Mouse (Mus musculus): ENCODE data around the gene Fkbpl. TPM values are rescaled to one million over a fixed set of nuclear protein-coding genes. Genes with fewer than 3 reads are reported as not detected.

The Fkbpl gene
- polyA plus RNA-seq, 1 experiment from 2014 or later: 15.8 TPM

DNA sequence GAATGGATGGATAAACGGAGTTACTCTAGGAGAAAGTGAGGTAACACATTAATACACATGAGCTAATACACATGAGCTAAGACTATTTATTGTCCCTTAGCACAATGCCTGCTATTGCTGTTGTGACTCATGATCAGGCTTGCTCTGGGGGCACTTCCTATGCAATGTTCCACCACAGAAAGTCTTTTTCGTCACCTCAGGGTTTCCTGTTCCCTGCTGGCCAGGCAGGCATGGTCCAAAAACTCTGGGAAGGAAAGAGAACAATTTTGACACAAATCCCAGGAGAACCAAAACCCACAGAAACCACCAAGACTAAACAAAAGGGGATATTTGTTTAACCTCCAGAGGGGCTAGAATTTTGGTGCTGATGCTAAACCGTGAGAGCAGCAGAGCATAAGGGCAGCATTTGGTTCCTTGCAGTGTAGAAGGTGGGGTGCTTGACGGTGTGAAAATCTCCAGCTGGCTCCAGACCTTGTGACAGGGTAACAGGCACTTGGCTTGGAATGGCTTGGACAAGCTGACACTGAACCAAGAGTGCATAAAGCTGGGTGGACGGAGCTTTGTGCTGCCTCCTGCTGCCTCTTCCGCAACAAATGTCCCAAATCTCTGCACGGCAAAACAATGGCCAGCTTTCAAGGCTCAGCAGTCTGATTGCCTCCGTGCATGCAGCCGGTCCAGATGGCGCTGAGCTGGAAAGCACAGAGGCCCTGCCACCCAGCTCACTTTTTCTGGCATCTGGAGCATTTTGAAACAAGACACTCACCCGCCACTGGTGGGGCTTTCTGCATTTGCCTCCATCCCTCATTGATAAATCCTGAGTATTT, 3.6 kb upstream of the Fkbpl start:
- no peak overlapping the region for H3K4me3 ChIP-seq (replicated peaks)
- H3K4me1 ChIP-seq: peaks cover 25% of the 10 kb centered on the region
- WGBS: 16% methylated on average over 11 of the region's 11 CpGs
- H3K36me3 ChIP-seq: no peaks in the 10 kb centered on the region
- no peaks in the 10 kb centered on the region for H3K9me3 ChIP-seq (replicated peaks)
- H3K4me2 ChIP-seq: no peak overlapping the region; the same call in 1 of the 2 replicates
- no peak overlapping the region for H3K9ac ChIP-seq (replicated peaks)
- H3K27ac ChIP-seq (replicated peaks): peak overlapping the region; percentile 75
- no peak for ATAC-seq (ENCODE audit: low FRiP score)
- no peaks in the 10 kb centered on the region for H3K27me3 ChIP-seq (replicated peaks)

DNA sequence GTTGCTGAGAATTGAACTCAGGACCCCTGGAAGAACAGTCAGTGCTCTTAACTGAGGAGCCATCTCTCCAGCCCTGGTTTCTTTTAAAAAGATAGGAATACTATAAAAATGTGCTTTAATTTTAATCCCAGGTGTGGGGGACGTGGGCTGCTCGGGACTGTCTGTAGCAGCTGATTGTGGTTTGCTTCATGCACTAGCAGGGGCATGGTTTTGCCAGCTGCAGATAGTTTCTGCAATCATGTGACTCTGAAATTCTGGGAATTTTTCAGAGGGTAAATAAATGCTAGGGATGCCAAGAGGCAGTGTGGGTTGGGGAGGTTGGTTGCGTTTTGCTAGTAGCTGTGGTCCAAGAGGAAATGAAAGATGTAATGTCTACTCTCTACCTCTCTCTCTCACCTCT, 2.6 kb upstream of the Fkbpl start:
- 89% methylated on average over 3 of the region's 3 CpGs for WGBS
- Histone ChIP-seq H3K4me1 (peaks cover 33% of the 10 kb centered on the region), H3K4me3 (replicated peaks) (no peak overlapping the region), H3K4me2 (no peak overlapping the region), H3K27me3 (replicated peaks) (no peaks in the 10 kb centered on the region), H3K9me3 (replicated peaks) (no peaks in the 10 kb centered on the region), H3K36me3 (no peaks in the 10 kb centered on the region), H3K9ac (replicated peaks) (no peak overlapping the region), H3K27ac (replicated peaks) (no peak overlapping the region)
- no peak for ATAC-seq (ENCODE audit: low FRiP score)

DNA sequence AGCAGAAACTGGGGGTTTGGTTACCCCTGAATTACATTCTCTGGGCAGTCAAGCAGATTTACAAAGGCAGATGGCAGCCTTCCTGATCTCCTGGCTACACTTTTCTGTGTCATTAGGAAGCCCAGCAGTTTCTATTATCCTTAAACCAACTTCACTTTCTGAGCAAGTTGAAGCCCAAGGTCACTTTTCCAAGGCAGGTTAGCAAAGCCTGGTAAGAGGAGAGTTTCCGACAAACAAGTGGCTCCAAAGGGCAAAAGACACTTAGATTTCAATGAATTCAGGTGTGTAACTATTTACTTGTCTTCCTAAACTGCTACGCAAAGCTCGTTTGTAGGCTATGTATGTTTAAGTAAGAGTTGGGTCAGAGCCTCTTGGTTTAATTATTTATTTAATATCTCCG, 1.2 kb upstream of the Fkbpl start:
- 96% methylated on average over 4 of the region's 4 CpGs for WGBS
- Histone ChIP-seq H3K4me2 (no peak overlapping the region), H3K27ac (replicated peaks) (no peak overlapping the region), H3K27me3 (replicated peaks) (no peaks in the 10 kb centered on the region), H3K4me3 (replicated peaks) (no peak overlapping the region), H3K9ac (replicated peaks) (no peak overlapping the region), H3K36me3 (no peaks in the 10 kb centered on the region), H3K9me3 (replicated peaks) (no peaks in the 10 kb centered on the region), H3K4me1 (peaks cover 43% of the 10 kb centered on the region)
- ATAC-seq (ENCODE audit: low FRiP score): no peak

DNA sequence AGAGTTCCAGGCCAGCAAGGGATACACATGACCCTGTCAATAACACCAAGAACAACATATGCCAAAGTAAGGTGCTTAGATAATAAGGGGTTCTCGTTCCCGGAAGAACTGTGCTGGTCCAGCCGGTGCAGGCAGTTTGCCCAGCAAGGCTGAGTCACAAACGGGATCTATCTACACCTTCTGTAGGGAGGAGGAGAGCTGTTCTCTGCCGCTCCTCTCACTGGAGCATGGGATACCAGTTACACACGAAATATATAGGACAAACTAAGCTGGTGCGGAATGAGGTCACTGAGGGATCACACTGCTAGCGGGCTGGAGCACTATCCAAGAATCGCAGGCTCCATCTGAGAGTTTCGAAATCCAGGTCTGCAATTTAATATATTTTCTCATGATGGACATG, 620 bp upstream of the Fkbpl start:
- Histone ChIP-seq H3K9me3 (replicated peaks) (no peaks in the 10 kb centered on the region), H3K36me3 (peaks cover 2% of the 10 kb centered on the region; the same call in 1 of the 2 replicates), H3K27ac (replicated peaks) (peak overlapping the region; percentile 72; the same call in 1 of the 2 replicates), H3K4me2 (no peak overlapping the region), H3K4me3 (replicated peaks) (no peak overlapping the region), H3K9ac (replicated peaks) (no peak overlapping the region), H3K27me3 (replicated peaks) (no peaks in the 10 kb centered on the region), H3K4me1 (peaks cover 49% of the 10 kb centered on the region)
- 85% methylated on average over 10 of the region's 10 CpGs for WGBS
- no peak for ATAC-seq (ENCODE audit: low FRiP score)

DNA sequence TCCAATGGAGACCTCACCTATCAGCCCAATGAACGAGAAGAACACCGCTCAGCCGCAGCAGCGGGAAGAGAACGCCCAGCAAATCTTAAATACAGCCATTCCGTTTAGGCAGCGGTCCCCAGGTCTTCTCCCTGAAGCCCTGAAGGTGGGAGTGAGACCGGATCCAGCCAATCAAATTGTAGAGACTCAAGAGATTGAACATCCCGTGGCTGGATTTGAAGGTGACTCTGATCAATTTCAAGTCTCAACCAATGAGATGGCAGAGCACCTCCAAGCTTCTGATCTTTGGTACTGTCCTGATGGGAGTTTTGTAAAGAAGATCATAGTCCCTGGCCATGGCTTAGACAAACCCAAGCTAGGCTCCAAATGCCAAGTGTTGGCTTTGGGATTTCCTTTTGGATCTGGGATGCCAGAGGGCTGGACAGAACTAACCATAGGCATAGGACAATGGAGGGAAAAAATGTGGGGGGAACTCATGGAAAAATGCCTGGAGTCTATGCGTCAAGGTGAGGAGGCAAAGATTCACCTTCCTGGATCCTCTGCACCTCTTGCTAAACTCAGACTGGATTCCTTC, 779 bp downstream of the Fkbpl start:
- ATAC-seq (ENCODE audit: low FRiP score): no peak
- H3K4me2 ChIP-seq: peak overlapping the region; percentile 89
- H3K9me3 ChIP-seq (replicated peaks): no peaks in the 10 kb centered on the region
- H3K4me1 ChIP-seq: peaks cover 49% of the 10 kb centered on the region
- H3K9ac ChIP-seq (replicated peaks): peak overlapping the region; percentile 65
- peak overlapping the region; percentile 60 for H3K4me3 ChIP-seq (replicated peaks)
- WGBS: 48% methylated on average over 10 of the region's 10 CpGs
- H3K36me3 ChIP-seq: peaks cover 16% of the 10 kb centered on the region
- H3K27ac ChIP-seq (replicated peaks): peak overlapping the region; percentile 84
- H3K27me3 ChIP-seq (replicated peaks): no peaks in the 10 kb centered on the region

DNA sequence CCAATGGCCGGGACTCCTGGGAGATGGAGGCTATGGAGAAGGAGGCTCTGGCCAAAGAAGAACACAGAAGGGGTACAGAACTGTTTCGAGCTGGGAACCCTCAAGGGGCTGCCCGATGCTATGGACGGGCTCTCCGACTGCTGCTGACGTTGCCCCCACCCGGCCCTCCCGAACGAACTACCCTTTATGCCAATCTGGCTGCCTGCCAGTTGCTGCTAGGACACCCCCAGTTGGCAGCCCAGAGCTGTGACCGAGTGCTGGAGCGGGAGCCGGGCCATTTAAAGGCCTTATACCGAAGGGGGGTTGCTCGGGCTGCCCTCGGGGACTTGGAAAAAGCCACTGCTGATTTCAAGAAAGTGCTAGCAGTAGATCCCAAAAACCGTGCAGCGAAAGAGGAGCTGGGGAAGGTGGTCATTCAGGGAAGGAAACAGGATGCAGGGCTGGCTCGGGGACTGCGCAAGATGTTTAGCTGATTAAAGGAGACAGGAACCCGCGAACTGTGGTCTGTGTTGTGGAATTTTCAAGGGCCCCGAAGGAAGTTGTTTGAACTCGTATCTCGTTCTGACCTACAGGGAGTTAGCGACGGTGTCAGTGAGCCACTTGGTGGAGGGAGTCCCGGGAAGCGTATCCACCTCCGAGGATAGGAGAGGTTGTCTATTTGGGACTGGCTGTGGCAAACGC, 1.4 kb downstream of the Fkbpl start:
- H3K27ac ChIP-seq (replicated peaks): 0 out of 2 replicates have a peak overlapping the region, but pooled peaks have one; percentile 28
- no peak for ATAC-seq (ENCODE audit: low FRiP score)
- H3K36me3 ChIP-seq: peaks cover 22% of the 10 kb centered on the region
- H3K4me1 ChIP-seq: peaks cover 44% of the 10 kb centered on the region
- H3K4me2 ChIP-seq: peak overlapping the region; percentile 89
- H3K4me3 ChIP-seq (replicated peaks): peak overlapping the region; percentile 76
- H3K27me3 ChIP-seq (replicated peaks): no peaks in the 10 kb centered on the region
- H3K9me3 ChIP-seq (replicated peaks): no peaks in the 10 kb centered on the region
- WGBS: 78% methylated on average over 30 of the region's 30 CpGs
- no peak overlapping the region for H3K9ac ChIP-seq (replicated peaks)

DNA sequence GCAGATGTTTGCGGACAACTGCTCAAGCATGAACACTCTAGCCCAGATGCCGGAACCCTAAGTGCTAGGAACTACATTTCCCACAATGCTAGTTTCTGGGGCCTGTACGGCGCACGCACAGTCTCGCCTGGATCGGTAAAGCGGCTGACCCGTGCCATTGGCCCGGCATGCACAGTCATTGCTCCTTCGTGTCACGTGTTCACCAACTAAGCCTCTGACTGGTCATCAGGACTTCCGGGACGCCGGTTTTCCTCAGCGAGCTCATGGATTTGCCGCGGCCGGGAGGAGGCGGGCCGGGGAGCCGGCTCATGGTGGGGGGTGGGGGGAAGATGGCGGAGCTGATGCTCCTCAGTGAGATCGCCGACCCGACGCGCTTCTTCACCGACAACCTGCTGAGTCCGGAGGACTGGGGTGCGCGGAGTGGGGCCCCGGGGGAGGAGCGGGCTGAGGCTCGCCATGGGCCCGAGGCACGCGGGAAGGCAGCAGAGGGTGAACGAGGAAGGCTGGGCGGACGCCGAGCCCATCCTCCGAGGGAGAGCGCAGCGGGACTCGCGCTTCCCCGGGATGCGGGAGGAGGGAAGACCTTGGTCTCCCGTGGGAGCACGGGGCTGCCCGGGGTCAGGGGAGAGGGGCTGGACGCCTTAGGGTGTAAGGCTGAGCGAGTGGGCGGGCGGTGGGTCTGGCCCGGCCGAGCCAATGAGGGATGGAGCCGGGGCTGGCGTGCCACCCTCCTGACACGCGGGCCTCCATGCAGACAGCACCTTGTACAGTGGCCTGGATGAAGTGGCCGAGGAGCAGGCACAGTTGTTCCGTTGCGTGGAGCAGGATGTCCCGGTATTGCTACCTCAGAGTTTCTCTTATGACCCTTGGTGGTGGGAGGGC, 2.6 kb downstream of the Fkbpl start, which contains the start of gene Atf6b:
Gene Atf6b, plus strand, starts transcription at position 241 of the 882 bp plus-strand sequence.
- peak; percentile 95 for ATAC-seq (ENCODE audit: low FRiP score)
- H3K9me3 ChIP-seq (replicated peaks): no peaks in the 10 kb centered on the region

DNA sequence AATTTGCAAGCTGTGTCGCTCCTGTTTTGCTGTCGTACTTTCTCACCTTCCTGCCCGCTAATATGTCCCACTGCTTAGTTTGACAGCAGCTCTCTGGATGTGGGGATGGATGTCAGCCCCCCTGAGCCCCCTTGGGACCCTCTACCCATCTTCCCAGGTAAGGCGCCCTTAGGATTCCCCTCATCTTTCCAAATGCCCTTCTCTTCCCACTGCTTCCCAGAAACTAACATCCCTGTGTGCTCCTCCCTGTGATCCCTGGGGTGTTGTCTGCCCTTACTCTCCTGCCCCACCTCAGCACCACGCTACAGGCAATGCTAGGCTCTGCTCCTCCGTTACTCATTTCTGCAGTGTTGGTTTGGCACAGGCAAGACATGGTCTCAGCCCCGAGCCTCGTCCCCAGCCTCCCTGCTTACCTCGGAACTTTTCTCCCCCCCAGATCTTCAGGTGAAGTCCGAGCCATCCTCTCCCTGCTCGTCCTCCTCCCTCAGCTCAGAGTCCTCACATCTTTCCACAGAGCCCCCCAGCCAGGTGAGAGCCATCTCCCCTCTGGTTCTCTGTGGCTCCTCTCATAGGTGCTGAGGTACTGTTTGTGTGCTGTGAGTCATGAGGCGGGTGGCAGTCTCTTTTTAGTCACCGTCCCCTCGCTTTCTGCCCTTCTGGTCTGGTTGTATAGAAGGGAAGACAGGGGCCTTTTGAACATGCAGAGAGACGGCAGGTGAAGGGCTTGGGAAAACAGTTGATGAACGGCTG, 3.8 kb downstream of the Fkbpl start:
- H3K36me3 ChIP-seq: peaks cover 45% of the 10 kb centered on the region
- H3K9me3 ChIP-seq (replicated peaks): no peaks in the 10 kb centered on the region
- 0 out of 2 replicates have a peak overlapping the region, but pooled peaks have one; percentile 85 for H3K9ac ChIP-seq (replicated peaks)
- H3K4me3 ChIP-seq (replicated peaks): peak overlapping the region; percentile 76
- H3K4me1 ChIP-seq: peaks cover 39% of the 10 kb centered on the region
- peak overlapping the region; percentile 89 for H3K4me2 ChIP-seq
- no peaks in the 10 kb centered on the region for H3K27me3 ChIP-seq (replicated peaks)
- no peak overlapping the region for H3K27ac ChIP-seq (replicated peaks)
- ATAC-seq (ENCODE audit: low FRiP score): no peak
- 90% methylated on average over 16 of the region's 16 CpGs for WGBS

More for the DNA sequence above, 2.6 kb downstream of the Fkbpl start, which contains the start of gene Atf6b:
- Histone ChIP-seq H3K4me1 (peaks cover 39% of the 10 kb centered on the region), H3K27ac (replicated peaks) (peak within 1 kb of the TSS; percentile 81), H3K36me3 (peaks cover 34% of the 10 kb centered on the region), H3K9ac (replicated peaks) (peak within 1 kb of the TSS; percentile 85), H3K4me3 (replicated peaks) (peak within 1 kb of the TSS; percentile 76), H3K4me2 (peak within 1 kb of the TSS; percentile 89), H3K27me3 (replicated peaks) (no peaks in the 10 kb centered on the region)
- under 1% methylated on average over 56 of the region's 66 CpGs for WGBS

DNA sequence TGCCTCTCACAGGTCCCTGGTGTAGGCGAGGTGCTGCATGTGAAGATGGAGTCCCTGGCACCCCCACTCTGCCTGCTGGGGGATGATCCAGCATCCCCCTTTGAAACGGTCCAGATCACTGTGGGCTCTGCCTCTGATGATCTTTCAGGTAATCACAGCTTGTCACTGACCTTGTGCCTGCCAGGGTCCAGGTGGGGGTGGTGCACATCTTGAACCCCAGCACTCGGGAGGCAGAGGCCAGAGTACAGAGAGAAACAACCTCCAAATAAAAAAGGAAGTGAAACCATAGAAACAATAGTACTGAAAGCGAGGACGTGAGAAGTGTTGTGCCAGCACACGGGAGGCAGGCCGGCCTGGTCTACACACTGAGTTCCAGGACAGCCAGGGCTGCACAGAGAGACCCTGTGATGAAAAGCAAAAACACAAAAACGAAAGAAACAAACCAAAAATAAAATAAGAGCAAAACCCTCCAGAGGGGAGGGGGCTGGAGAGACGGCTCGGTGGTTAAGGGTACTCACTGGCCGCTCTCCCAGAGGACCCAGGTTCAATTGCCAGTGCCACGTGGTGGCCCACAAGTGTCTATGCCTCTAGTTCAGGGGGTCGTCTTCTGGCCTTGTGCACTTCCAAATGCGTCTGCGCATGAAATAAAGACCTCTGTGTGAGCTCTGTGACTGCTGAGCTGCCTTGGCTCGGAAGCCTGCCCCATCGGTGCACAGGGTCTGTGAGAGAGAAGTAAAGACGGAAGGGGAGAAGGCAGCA, 4.7 kb downstream of the Fkbpl start:
- WGBS: 91% methylated on average over 18 of the region's 18 CpGs
- no peaks in the 10 kb centered on the region for H3K9me3 ChIP-seq (replicated peaks)
- no peak overlapping the region for H3K4me2 ChIP-seq
- no peaks in the 10 kb centered on the region for H3K27me3 ChIP-seq (replicated peaks)
- H3K9ac ChIP-seq (replicated peaks): no peak overlapping the region
- no peak overlapping the region for H3K4me3 ChIP-seq (replicated peaks)
- ATAC-seq (ENCODE audit: low FRiP score): no peak
- H3K27ac ChIP-seq (replicated peaks): no peak overlapping the region
- H3K36me3 ChIP-seq: peaks cover 53% of the 10 kb centered on the region
- peaks cover 38% of the 10 kb centered on the region for H3K4me1 ChIP-seq

DNA sequence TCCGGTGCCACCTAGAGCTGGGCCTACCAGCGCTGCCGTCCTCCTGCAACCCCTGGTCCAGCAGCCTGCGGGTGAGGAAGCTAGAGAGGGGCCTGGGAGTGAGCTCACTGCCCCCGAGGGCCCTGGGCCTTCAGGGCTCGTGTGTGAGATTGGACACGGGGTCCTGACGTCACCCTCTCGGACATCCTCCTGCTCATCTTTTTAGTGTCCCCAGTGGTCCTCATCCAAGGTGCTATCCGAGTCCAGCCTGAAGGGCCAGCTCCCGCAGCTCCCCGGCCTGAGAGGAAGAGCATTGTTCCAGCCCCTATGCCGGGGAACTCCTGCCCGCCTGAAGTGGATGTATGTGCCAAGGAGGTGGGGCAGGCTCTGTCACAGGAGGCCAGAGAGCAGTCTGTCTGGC, 6.2 kb downstream of the Fkbpl start:
- peaks cover 34% of the 10 kb centered on the region for H3K4me1 ChIP-seq
- H3K27ac ChIP-seq (replicated peaks): no peak overlapping the region
- H3K9me3 ChIP-seq (replicated peaks): no peaks in the 10 kb centered on the region
- H3K4me3 ChIP-seq (replicated peaks): no peak overlapping the region
- H3K4me2 ChIP-seq: no peak overlapping the region
- 95% methylated on average over 14 of the region's 14 CpGs for WGBS
- peaks cover 63% of the 10 kb centered on the region for H3K36me3 ChIP-seq
- ATAC-seq (ENCODE audit: low FRiP score): no peak
- no peaks in the 10 kb centered on the region for H3K27me3 ChIP-seq (replicated peaks)
- H3K9ac ChIP-seq (replicated peaks): no peak overlapping the region
